Mouse (Mus musculus) testis, adult 2 months (tissue): ENCODE results near the gene Cdc42ep4.

Experiments used
- CTCF ChIP-seq: fragments of 200-500 bp; IDR thresholded peaks from 2 replicates; pipeline ENCODE4 v1.5.1; 2012; ENCODE audit warnings: low read depth, mild to moderate bottlenecking, inconsistent platforms, low read length, moderate library complexity; ENCODE audit not compliant: control insufficient read depth, insufficient read depth, insufficient replicate concordance
- POLR2A ChIP-seq: fragments of 200-500 bp; IDR thresholded peaks from 2 replicates; pipeline ENCODE4 v1.6.1; 2012; ENCODE audit warnings: low read depth, mild to moderate bottlenecking, inconsistent platforms, low read length, moderate library complexity; ENCODE audit not compliant: control insufficient read depth

GRCm38 (mm10) chr11:113767285-113767684 is 15.6 kb upstream of the Cdc42ep4 start:
- no peak for TF ChIP-seq CTCF
- TF ChIP-seq POLR2A, result no peak
